Mouse (Mus musculus) small intestine, adult 2 months (tissue): ENCODE measurements around the gene Neurl1a.

Source experiments
- CTCF ChIP-seq: fragments of 200-500 bp; IDR thresholded peaks from 2 replicates; pipeline ENCODE4 v1.5.1; 2012; ENCODE audit warnings: low read depth, mild to moderate bottlenecking, control low read depth, inconsistent platforms, low read length, moderate library complexity, mixed read lengths; ENCODE audit not compliant: insufficient replicate concordance, insufficient read length; ENCODE audit errors: extremely low read depth
- POLR2A ChIP-seq: fragments of 200-500 bp; IDR thresholded peaks from 2 replicates; pipeline ENCODE4 v1.6.1; 2012; ENCODE audit warnings: low read depth, mild to moderate bottlenecking, control low read depth, inconsistent platforms, low read length, moderate library complexity

- TF ChIP-seq CTCF (no peak), POLR2A (no peak)
These were observed 113.9 kb downstream of the Neurl1a start for GRCm38 (mm10) chr19:47292451-47292951.
